9 mouse cellular contexts compared by ENCODE assay signal in the genomic region with DNA sequence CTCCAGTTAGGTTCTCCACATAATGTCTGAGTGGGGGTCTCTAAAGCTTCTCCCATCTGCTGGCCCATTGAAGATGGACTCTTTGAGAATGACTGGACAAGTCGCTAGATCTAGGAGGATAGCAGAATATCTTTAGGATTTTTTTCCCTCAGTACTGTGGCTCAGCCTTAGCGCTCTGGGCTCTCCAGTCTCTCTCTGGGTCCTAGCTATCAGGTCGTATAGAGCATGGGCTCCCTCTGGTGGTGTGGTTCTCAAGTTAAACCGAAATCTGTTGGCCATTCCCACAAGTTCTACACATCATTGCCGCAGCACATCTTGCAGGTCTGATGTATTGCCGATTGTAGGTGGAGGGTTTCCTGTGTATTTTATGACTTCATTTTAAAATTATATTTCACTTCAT.
DNase-seq lines count a peak whose midpoint lies in the region; ATAC-seq and TF ChIP-seq lines count a peak whose summit lies in the region.
"Had no signal": no experiment of that assay in that cellular context is flagged by ENCODE, and none has a peak within 500 bp of the region (broad histone marks: within the 10 kb centered on the region; RNA-seq: fewer than 3 reads in every experiment).

No protein-coding gene starts in this region.

- no peaks in the 10 kb centered on the region for H3K36me3 ChIP-seq in forebrain, postnatal 0 days (ENCODE audit: insufficient read depth)
- H3K36me3 ChIP-seq in hindbrain, embryonic 12.5 days, result no peaks in the 10 kb centered on the region

- H3K4me1 ChIP-seq in forebrain, postnatal 0 days (ENCODE audit: insufficient read depth), result no peaks in the 10 kb centered on the region
- H3K4me1 ChIP-seq in hindbrain, embryonic 12.5 days, result no peaks in the 10 kb centered on the region

- 26% methylated on average over 6 of the region's 6 CpGs for whole genome bisulfite sequencing in forebrain, postnatal 0 days
- WGBS in hindbrain, embryonic 12.5 days, result 33% methylated on average over 6 of the region's 6 CpGs

- H3K27ac ChIP-seq in forebrain, postnatal 0 days (ENCODE audit: low read depth, low read length), result no peak overlapping the region
- no peak overlapping the region for H3K27ac ChIP-seq in hindbrain, embryonic 12.5 days

- peak; percentile 59 for ATAC-seq in forebrain, postnatal 0 days
- peak; percentile 73 for ATAC-seq in hindbrain, embryonic 12.5 days (ENCODE audit: low FRiP score)

- H3K9me3 ChIP-seq in forebrain, postnatal 0 days (ENCODE audit: low read length), result no peaks in the 10 kb centered on the region
- H3K9me3 ChIP-seq in hindbrain, embryonic 12.5 days (replicated peaks), result no peaks in the 10 kb centered on the region
- H3K9me3 ChIP-seq: megakaryocyte, embryonic 14.5 days had no signal

- H3K4me3 ChIP-seq in forebrain, postnatal 0 days (ENCODE audit: low read depth, low read length), result no peak overlapping the region
- H3K4me3 ChIP-seq in hindbrain, embryonic 12.5 days, result no peak overlapping the region
- H3K4me3 ChIP-seq: megakaryocyte, embryonic 14.5 days had no signal

- no peaks in the 10 kb centered on the region for H3K27me3 ChIP-seq in forebrain, postnatal 0 days (ENCODE audit: insufficient read depth, low read length)
- H3K27me3 ChIP-seq in hindbrain, embryonic 12.5 days, result no peaks in the 10 kb centered on the region
- H3K27me3 ChIP-seq: megakaryocyte, embryonic 14.5 days had no signal

- H3K9ac ChIP-seq in forebrain, postnatal 0 days, result no peak overlapping the region
- H3K9ac ChIP-seq in hindbrain, embryonic 12.5 days, result no peak overlapping the region

- peak; percentile 92 for DNase-seq in NIH3T3 (ENCODE audit: low read depth)
- DNase-seq in cerebellum, adult 11-12 months, result peak; percentile 74
- DNase-seq in forebrain, postnatal 0 days, result peak; percentile 88
- DNase-seq in layer of hippocampus, postnatal 10 days (ENCODE audit: low spot score in 2 of 2), result peak; percentile 78 to 85
- peak; percentile 94 for DNase-seq in lung, postnatal 36 days
- DNase-seq in right cerebral cortex, adult 2 months (ENCODE audit: low spot score in 2 of 2), result peak; percentile 89
- DNase-seq in urinary bladder, postnatal 10 days (ENCODE audit: low spot score), result peak; percentile 25

- peak; percentile 79 for TF ChIP-seq CTCF in forebrain, postnatal 0 days (IDR thresholded peaks at IDR 0.05; ENCODE audit: low read depth)

- H3K4me2 ChIP-seq in forebrain, postnatal 0 days (ENCODE audit: low read depth), result no peak overlapping the region
- no peak overlapping the region for H3K4me2 ChIP-seq in hindbrain, embryonic 12.5 days (replicated peaks)

Comparison
In these comparisons a context has a peak if more than half of its experiments do, and no peak if none do; other contexts are left out.
1. DNase-seq: peak in every context shown above with its lines; median percentile 94 in lung, postnatal 36 days; 92 in NIH3T3; 89 in right cerebral cortex, adult 2 months; 88 in forebrain, postnatal 0 days; 82 in layer of hippocampus, postnatal 10 days; 74 in cerebellum, adult 11-12 months; 25 in urinary bladder, postnatal 10 days.